Comparison of ENCODE assay signal across 8 mouse cellular contexts in genomic region chr13:111805738-111806722, GRCm38 (mm10). TPM values are rescaled to one million over a fixed set of nuclear protein-coding genes. Genes with fewer than 3 reads are reported as not detected.
DNase-seq lines count a peak whose midpoint lies in the region; ATAC-seq lines count a peak whose summit lies in the region.

No protein-coding gene starts in this region.

- peak overlapping the region; percentile 90 for H3K4me2 ChIP-seq in heart, embryonic 13.5 days
- peak overlapping the region; percentile 90 for H3K4me2 ChIP-seq in forebrain, embryonic 14.5 days (ENCODE audit: low read length)

- H3K4me3 ChIP-seq in heart, embryonic 13.5 days = peak overlapping the region; percentile 91
- no peak overlapping the region for H3K4me3 ChIP-seq in forebrain, embryonic 14.5 days (ENCODE audit: low read depth, low read length)

- H3K27me3 ChIP-seq in heart, embryonic 13.5 days (replicated peaks) = no peaks in the 10 kb centered on the region
- no peaks in the 10 kb centered on the region for H3K27me3 ChIP-seq in forebrain, embryonic 14.5 days (replicated peaks; ENCODE audit: control insufficient read depth, insufficient read depth, low read length)

- peak overlapping the region; percentile 98 for H3K9ac ChIP-seq in heart, embryonic 13.5 days
- no peak overlapping the region for H3K9ac ChIP-seq in forebrain, embryonic 14.5 days (ENCODE audit: low read length)

- DNase-seq in heart, adult 8-10 months (ENCODE audit: low spot score) = no peak
- peak; percentile 74 to 77 for DNase-seq in B cell, adult 2 months
- peak; percentile 56 for DNase-seq in forebrain, embryonic 14.5 days (ENCODE audit: low spot score)
- peak; percentile 60 for DNase-seq in lung, postnatal 36 days
- DNase-seq in MN1 (ENCODE audit: low spot score) = no peak
- no peak for DNase-seq in layer of hippocampus, adult 9-11 months
- no peak for DNase-seq in layer of hippocampus, adult 8-10 months (ENCODE audit: low spot score in 2 of 2)

- ATAC-seq in heart, embryonic 13.5 days (ENCODE audit: extremely low read depth, insufficient number of reproducible peaks, low FRiP score, low TSS enrichment) = no peak
- no peak for ATAC-seq in forebrain, embryonic 14.5 days

- WGBS in heart, embryonic 13.5 days = 46% methylated on average over 15 of the region's 15 CpGs
- 54% methylated on average over 15 of the region's 15 CpGs for WGBS in forebrain, embryonic 14.5 days

- no peaks in the 10 kb centered on the region for H3K36me3 ChIP-seq in heart, embryonic 13.5 days
- no peaks in the 10 kb centered on the region for H3K36me3 ChIP-seq in forebrain, embryonic 14.5 days (ENCODE audit: control insufficient read depth, insufficient read depth, low read length)

- peak overlapping the region; percentile 59; the same call in 1 of the 2 replicates for H3K27ac ChIP-seq in heart, embryonic 13.5 days (replicated peaks)
- no peak overlapping the region for H3K27ac ChIP-seq in forebrain, embryonic 14.5 days (ENCODE audit: low read depth, low read length)

- H3K4me1 ChIP-seq in heart, embryonic 13.5 days = peaks cover 67% of the 10 kb centered on the region
- peaks cover 10% of the 10 kb centered on the region; the same call in 1 of the 2 replicates for H3K4me1 ChIP-seq in forebrain, embryonic 14.5 days (ENCODE audit: control insufficient read depth, insufficient read depth, low read length)

- H3K9me3 ChIP-seq in heart, embryonic 13.5 days = no peaks in the 10 kb centered on the region
- no peaks in the 10 kb centered on the region for H3K9me3 ChIP-seq in forebrain, embryonic 14.5 days (replicated peaks; ENCODE audit: control insufficient read depth, low read length)

RNA-seq across cellular contexts. Expression of gene Map3k1, which starts 2.8 kb away (rescaled TPM):
- polyA plus RNA-seq in heart, embryonic 13.5 days (2015; fragmentation: Nextera tagmentation; extraction: Ambion mirVana) = 12.5 and 12.8 TPM in 2 replicates
- 10 to 100 TPM; 20.9 to 29.5 (median 21.3) TPM for total RNA-seq in heart, adult 8-10 months (2022)
- 9.5 and 11.6 TPM in 2 replicates for polyA plus RNA-seq in forebrain, embryonic 14.5 days (2014; fragmentation: Nextera tagmentation; extraction: Ambion mirVana)
- total RNA-seq in layer of hippocampus, adult 8-10 months (2022) = 10 to 100 TPM; 14.4 to 18.6 (median 14.6) TPM

Comparison
In these comparisons a context has a peak if more than half of its experiments do, and no peak if none do; other contexts are left out.
1. DNase-seq: peak in B cell, adult 2 months (2 of 2), forebrain, embryonic 14.5 days (single experiment) and lung, postnatal 36 days (single experiment); none in heart, adult 8-10 months (single experiment), MN1 (single experiment), layer of hippocampus, adult 9-11 months (single experiment) and layer of hippocampus, adult 8-10 months (0 of 2).